Mouse (Mus musculus) thymus, adult 18-20 months (tissue): Measurements from ENCODE around the gene Fgf23.

Experiments
- DNase-seq, 2 experiments: peaks; one replicate each; pipeline ENCODE4 v3.0.0; 2022; ENCODE audit warnings: mixed read lengths in 2 of 2

Fgf23 gene

DNA sequence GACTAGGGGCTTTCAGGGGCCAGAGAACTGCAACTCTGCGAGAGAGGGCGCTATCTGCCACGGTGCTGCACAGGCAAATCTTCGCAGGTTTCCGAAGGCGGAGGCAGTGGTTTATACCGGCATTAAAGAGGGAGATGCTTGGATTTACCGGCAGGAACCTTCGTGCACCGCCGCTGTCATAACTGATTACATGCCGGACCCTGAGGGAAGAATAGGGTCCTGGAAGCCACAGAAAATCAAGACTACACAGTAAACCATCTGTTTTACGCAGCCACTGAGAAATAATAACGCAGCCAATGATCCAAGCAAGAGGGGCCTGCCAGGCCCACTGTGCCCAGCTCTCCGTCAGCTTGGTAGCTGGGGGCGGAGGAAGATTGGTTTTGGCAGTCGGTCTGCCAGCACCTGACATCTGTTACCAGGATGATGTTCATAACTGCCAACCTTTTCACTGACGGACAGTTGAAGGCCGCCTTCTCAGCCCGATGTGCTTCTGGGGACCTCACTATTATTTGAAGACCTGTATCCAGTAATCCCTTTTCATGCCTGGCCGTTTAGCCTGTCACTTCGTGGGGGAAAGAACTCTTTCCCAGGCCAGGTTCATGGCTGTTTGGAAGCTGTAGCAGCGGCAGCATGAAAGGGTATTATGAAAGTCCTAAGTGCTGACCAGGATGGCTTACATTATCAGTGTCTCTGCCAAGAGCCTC lies 42.2 kb downstream of the Fgf23 start:
- no peak for DNase-seq

DNA sequence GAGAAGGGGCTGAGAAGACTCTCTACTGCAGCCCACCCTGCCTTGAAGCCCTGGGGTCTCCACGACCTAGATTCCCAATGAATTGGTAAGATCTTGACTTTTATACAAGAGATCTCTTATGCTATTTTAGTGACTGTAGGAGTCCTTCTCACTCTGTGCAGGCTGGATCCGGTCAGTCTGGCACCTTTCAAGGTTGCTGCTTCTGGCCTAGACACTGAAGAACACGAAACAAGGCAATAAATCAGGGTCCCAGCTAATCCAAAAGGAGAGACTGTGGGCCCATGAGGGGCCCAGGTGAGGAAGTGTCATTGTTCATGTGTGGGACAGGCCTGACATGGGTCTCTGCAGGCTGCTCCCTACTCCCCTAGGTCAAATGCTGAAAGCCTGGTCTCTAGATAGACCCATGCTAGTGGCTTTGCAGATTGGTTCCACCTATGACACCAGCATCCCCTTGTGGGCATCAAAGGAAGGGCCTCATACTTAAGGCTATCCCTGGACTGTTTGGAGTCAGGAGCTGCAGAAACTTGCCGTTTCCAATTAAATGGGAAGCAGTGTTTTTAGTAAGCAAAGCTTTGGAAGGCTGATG lies 49.6 kb downstream of the Fgf23 start:
- no peak for DNase-seq

DNA sequence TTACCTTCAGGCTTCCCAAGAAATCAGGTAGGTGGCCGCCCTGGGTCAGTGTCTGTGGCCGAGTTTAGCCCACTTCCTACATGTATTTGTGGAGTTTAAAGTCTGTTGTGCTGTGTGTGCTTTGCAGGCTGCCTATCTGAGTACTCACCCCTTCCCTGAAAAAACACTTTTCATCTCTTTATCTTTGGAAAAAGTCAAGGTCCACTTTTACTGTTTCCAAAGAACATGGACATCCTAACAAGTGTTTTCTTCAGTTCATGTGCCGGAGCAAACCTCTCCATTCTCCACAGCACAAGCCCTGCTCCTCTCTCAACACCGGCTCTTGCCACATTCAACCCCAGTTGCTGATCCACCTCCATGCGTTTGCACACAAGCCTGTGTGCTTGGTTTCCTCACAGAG lies 50.3 kb downstream of the Fgf23 start:
- no peak for DNase-seq

DNA sequence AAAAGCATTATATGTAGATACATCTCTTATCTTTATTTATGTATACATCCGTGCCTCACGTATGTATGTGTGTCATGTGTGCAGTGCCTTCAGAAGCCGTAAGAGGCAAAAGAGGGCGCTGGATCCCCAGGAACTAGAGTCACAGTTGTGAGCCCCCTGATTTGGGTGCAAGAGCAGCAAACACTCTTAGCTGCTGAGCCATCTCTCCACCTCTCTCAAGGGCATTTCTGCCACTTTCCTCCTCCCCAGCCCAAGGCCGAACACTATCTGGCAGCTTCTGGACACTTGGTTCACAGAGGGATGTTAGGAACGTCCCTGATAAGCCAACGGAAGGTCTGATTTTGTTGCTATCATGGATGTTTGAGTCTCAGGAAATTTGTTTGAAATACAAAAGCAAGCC lies 50.8 kb downstream of the Fgf23 start:
- DNase-seq: no peak

GRCm38 (mm10) chr6:127129659-127130058 lies 57.0 kb downstream of the Fgf23 start:
- no peak for DNase-seq

- no peak for DNase-seq
These were observed 57.7 kb downstream of the Fgf23 start for GRCm38 (mm10) chr6:127130377-127130776.
